Mouse (Mus musculus): ENCODE measurements around the gene Bud13. TPM values are rescaled to one million over a fixed set of nuclear protein-coding genes. Genes with fewer than 3 reads are reported as not detected.
A peak's percentile ranks its signal among the peaks of the same experiment; 100 is the strongest.

Bud13 gene
- 7.1 and 7.8 TPM in 2 replicates for polyA plus RNA-seq (2012; rRNA removed)

- Histone ChIP-seq H3K4me1 (ENCODE audit: control insufficient read depth, insufficient read depth, low read length) (peaks cover 2% of the 10 kb centered on the region; the same call in 1 of the 2 replicates), H3K4me3 (ENCODE audit: insufficient read depth, low read depth, low read length) (peak within 1 kb of the TSS; percentile 86), H3K27me3 (replicated peaks; ENCODE audit: control insufficient read depth, insufficient read depth, low read length) (no peaks in the 10 kb centered on the region), H3K36me3 (ENCODE audit: control insufficient read depth, insufficient read depth, low read length) (no peaks in the 10 kb centered on the region; the same call in 1 of the 2 replicates), H3K27ac (ENCODE audit: insufficient read depth, low read depth, low read length) (peak within 1 kb of the TSS; percentile 2; the same call in 1 of the 2 replicates)
- TF ChIP-seq POLR2A (IDR thresholded peaks at IDR 0.05; ENCODE audit: low read depth, low read length) (peak; percentile 47), CTCF (conservative IDR thresholded peaks at IDR 0.05; ENCODE audit: insufficient read depth, insufficient read length, low read depth, low read length) (peak; percentile 45; the same call in 1 of the 2 replicates)
- under 1% methylated on average over 55 of the region's 55 CpGs for WGBS
- DNase-seq: peak; percentile 94
Observed at GRCm38 (mm10) chr9:46282631-46283436, at the start of gene Bud13. Bud13 (plus strand) TSS chr9:46283008.

GRCm38 (mm10) chr9:46235196-46235595 is 47.6 kb upstream of the Bud13 start:
- H3K4me1 ChIP-seq (ENCODE audit: control insufficient read depth, insufficient read depth, low read length): 0 out of 2 replicates have a peak, but pooled peaks cover 6% of the 10 kb centered on the region
- no peaks in the 10 kb centered on the region for H3K27me3 ChIP-seq (replicated peaks; ENCODE audit: control insufficient read depth, insufficient read depth, low read length)
- no peaks in the 10 kb centered on the region for H3K36me3 ChIP-seq (ENCODE audit: control insufficient read depth, insufficient read depth, low read length)
- DNase-seq: peak; percentile 87
- H3K27ac ChIP-seq (ENCODE audit: insufficient read depth, low read depth, low read length): peak overlapping the region; percentile 41; the same call in 1 of the 2 replicates
- H3K4me3 ChIP-seq (ENCODE audit: insufficient read depth, low read depth, low read length): no peak overlapping the region
- no peak for TF ChIP-seq POLR2A (IDR thresholded peaks at IDR 0.05; ENCODE audit: low read depth, low read length)
- no peak for TF ChIP-seq CTCF (conservative IDR thresholded peaks at IDR 0.05; ENCODE audit: insufficient read depth, insufficient read length, low read depth, low read length)
- 63% methylated on average over 6 of the region's 6 CpGs for WGBS

GRCm38 (mm10) chr9:46235596-46235648 is 47.4 kb upstream of the Bud13 start, which contains the start of gene Apoc3:
Apoc3 (minus strand) TSS chr9:46235636.
- Histone ChIP-seq H3K27ac (ENCODE audit: insufficient read depth, low read depth, low read length) (peak within 1 kb of the TSS; percentile 41; the same call in 1 of the 2 replicates), H3K36me3 (ENCODE audit: control insufficient read depth, insufficient read depth, low read length) (no peaks in the 10 kb centered on the region), H3K4me3 (ENCODE audit: insufficient read depth, low read depth, low read length) (no peak within 1 kb of the TSS), H3K27me3 (replicated peaks; ENCODE audit: control insufficient read depth, insufficient read depth, low read length) (no peaks in the 10 kb centered on the region), H3K4me1 (ENCODE audit: control insufficient read depth, insufficient read depth, low read length) (0 out of 2 replicates have a peak, but pooled peaks cover 6% of the 10 kb centered on the region)
- DNase-seq: no peak
- no peak for TF ChIP-seq POLR2A (IDR thresholded peaks at IDR 0.05; ENCODE audit: low read depth, low read length)

GRCm38 (mm10) chr9:46235649-46236048 is 47.2 kb upstream of the Bud13 start:
- Histone ChIP-seq H3K4me3 (ENCODE audit: insufficient read depth, low read depth, low read length) (no peak overlapping the region), H3K36me3 (ENCODE audit: control insufficient read depth, insufficient read depth, low read length) (no peaks in the 10 kb centered on the region), H3K27ac (ENCODE audit: insufficient read depth, low read depth, low read length) (peak overlapping the region; percentile 41; the same call in 1 of the 2 replicates), H3K27me3 (replicated peaks; ENCODE audit: control insufficient read depth, insufficient read depth, low read length) (no peaks in the 10 kb centered on the region), H3K4me1 (ENCODE audit: control insufficient read depth, insufficient read depth, low read length) (0 out of 2 replicates have a peak, but pooled peaks cover 6% of the 10 kb centered on the region)
- 69% methylated on average over 4 of the region's 4 CpGs for WGBS
- peak; percentile 75 for DNase-seq
- TF ChIP-seq POLR2A (IDR thresholded peaks at IDR 0.05; ENCODE audit: low read depth, low read length): no peak
- TF ChIP-seq CTCF (conservative IDR thresholded peaks at IDR 0.05; ENCODE audit: insufficient read depth, insufficient read length, low read depth, low read length): no peak

- no peak overlapping the region for H3K4me3 ChIP-seq (ENCODE audit: insufficient read depth, low read depth, low read length)
- TF ChIP-seq POLR2A (IDR thresholded peaks at IDR 0.05; ENCODE audit: low read depth, low read length) (no peak), CTCF (conservative IDR thresholded peaks at IDR 0.05; ENCODE audit: insufficient read depth, insufficient read length, low read depth, low read length) (no peak)
- H3K27me3 ChIP-seq (replicated peaks; ENCODE audit: control insufficient read depth, insufficient read depth, low read length): no peaks in the 10 kb centered on the region
- H3K4me1 ChIP-seq (ENCODE audit: control insufficient read depth, insufficient read depth, low read length): 0 out of 2 replicates have a peak, but pooled peaks cover 6% of the 10 kb centered on the region
- no peak for DNase-seq
- no peaks in the 10 kb centered on the region for H3K36me3 ChIP-seq (ENCODE audit: control insufficient read depth, insufficient read depth, low read length)
- no peak overlapping the region for H3K27ac ChIP-seq (ENCODE audit: insufficient read depth, low read depth, low read length)
- 83% methylated on average over 7 of the region's 7 CpGs for whole genome bisulfite sequencing
Observed at GRCm38 (mm10) chr9:46238850-46239249, 44.0 kb upstream of the Bud13 start.

- Histone ChIP-seq H3K27me3 (replicated peaks; ENCODE audit: control insufficient read depth, insufficient read depth, low read length) (no peaks in the 10 kb centered on the region), H3K4me1 (ENCODE audit: control insufficient read depth, insufficient read depth, low read length) (0 out of 2 replicates have a peak, but pooled peaks cover 2% of the 10 kb centered on the region), H3K27ac (ENCODE audit: insufficient read depth, low read depth, low read length) (no peak within 1 kb of the TSS), H3K4me3 (ENCODE audit: insufficient read depth, low read depth, low read length) (no peak within 1 kb of the TSS), H3K36me3 (ENCODE audit: control insufficient read depth, insufficient read depth, low read length) (no peaks in the 10 kb centered on the region)
- peak; percentile 75 for DNase-seq
- 62% methylated on average over 7 of the region's 7 CpGs for WGBS
- TF ChIP-seq CTCF (conservative IDR thresholded peaks at IDR 0.05; ENCODE audit: insufficient read depth, insufficient read length, low read depth, low read length): no peak
- no peak for TF ChIP-seq POLR2A (IDR thresholded peaks at IDR 0.05; ENCODE audit: low read depth, low read length)
Observed at GRCm38 (mm10) chr9:46240526-46241153, 42.2 kb upstream of the Bud13 start, which contains the start of gene Apoa4. Apoa4 (plus strand) TSS chr9:46240696.

- 73% methylated on average over 2 of the region's 2 CpGs for WGBS
- Histone ChIP-seq H3K27me3 (replicated peaks; ENCODE audit: control insufficient read depth, insufficient read depth, low read length) (no peaks in the 10 kb centered on the region), H3K36me3 (ENCODE audit: control insufficient read depth, insufficient read depth, low read length) (no peaks in the 10 kb centered on the region), H3K27ac (ENCODE audit: insufficient read depth, low read depth, low read length) (no peak overlapping the region), H3K4me1 (ENCODE audit: control insufficient read depth, insufficient read depth, low read length) (no peaks in the 10 kb centered on the region), H3K4me3 (ENCODE audit: insufficient read depth, low read depth, low read length) (no peak overlapping the region)
- TF ChIP-seq POLR2A (IDR thresholded peaks at IDR 0.05; ENCODE audit: low read depth, low read length) (no peak), CTCF (conservative IDR thresholded peaks at IDR 0.05; ENCODE audit: insufficient read depth, insufficient read length, low read depth, low read length) (no peak)
- no peak for DNase-seq
Observed at GRCm38 (mm10) chr9:46241818-46242217, 41.0 kb upstream of the Bud13 start.

All from kidney, adult 2 months (tissue).